22 mouse cellular contexts compared by ENCODE assay signal in the genomic region with DNA sequence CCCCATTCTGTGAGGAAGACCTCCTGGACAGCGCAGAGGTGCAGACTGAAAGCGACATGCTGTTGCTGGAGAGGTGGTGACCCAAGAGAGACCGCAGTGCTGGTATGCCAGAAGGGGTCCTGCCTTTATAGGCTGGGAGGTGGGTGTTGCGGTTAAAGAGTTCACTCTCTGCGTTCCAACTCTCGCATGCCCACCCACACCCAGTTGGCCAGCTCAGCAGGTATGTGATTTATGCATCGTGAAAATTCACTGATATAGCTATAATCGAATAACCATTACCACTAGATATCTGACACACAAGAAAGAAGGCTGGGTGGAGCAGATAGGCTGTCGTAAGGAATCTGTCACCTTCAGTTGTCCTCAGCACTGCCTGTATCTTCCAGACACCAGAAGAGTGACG. TPM values are rescaled to one million over a fixed set of nuclear protein-coding genes. Genes with fewer than 3 reads are reported as not detected.
"Had no signal": no experiment of that assay in that cellular context is flagged by ENCODE, and none has a peak within 500 bp of the region (broad histone marks: within the 10 kb centered on the region; RNA-seq: fewer than 3 reads in every experiment).

Gene Krt12, minus strand, starts transcription at position 101 of the 400 bp plus-strand sequence.

- H3K9me3 ChIP-seq: midbrain, embryonic 10.5 days; midbrain, embryonic 12.5 days; neural tube, embryonic 13.5 days; neural tube, embryonic 15.5 days; stomach, embryonic 15.5 days had no signal

- H3K9ac ChIP-seq: lung, embryonic 14.5 days; midbrain, embryonic 12.5 days; neural tube, embryonic 13.5 days; neural tube, embryonic 15.5 days; stomach, embryonic 15.5 days had no signal

- H3K27me3 ChIP-seq: neural tube, embryonic 15.5 days; stomach, embryonic 15.5 days had no signal

- H3K4me3 ChIP-seq: midbrain, embryonic 10.5 days; midbrain, embryonic 12.5 days; myocyte; neural tube, embryonic 13.5 days; neural tube, embryonic 15.5 days; stomach, embryonic 15.5 days had no signal

- H3K4me1 ChIP-seq: midbrain, embryonic 10.5 days; midbrain, embryonic 12.5 days; neural tube, embryonic 13.5 days; neural tube, embryonic 15.5 days; stomach, embryonic 15.5 days had no signal

- H3K27ac ChIP-seq: midbrain, embryonic 10.5 days; midbrain, embryonic 12.5 days; neural tube, embryonic 13.5 days; neural tube, embryonic 15.5 days; stomach, embryonic 15.5 days; stomach, postnatal 0 days had no signal

- H3K36me3 ChIP-seq: midbrain, embryonic 10.5 days; midbrain, embryonic 12.5 days; neural tube, embryonic 13.5 days; neural tube, embryonic 15.5 days; stomach, embryonic 15.5 days had no signal

- DNase-seq: lung, adult 18-20 months; lung, embryonic 14.5 days; lung, postnatal 10 days; lung, postnatal 4 days; midbrain, embryonic 14.5 days; right cerebral cortex, adult 18-20 months; right cerebral cortex, postnatal 14 days; thymus, adult 2 months; thymus, postnatal 25 days; thymus, postnatal 4 days had no signal

RNA-seq across cellular contexts. Expression of gene Krt12, which starts in this region (rescaled TPM):
- total RNA-seq: megakaryocyte, adult 5-6 weeks; megakaryocyte-erythroid progenitor cell, adult 5-6 weeks had no signal
- polyA plus RNA-seq: lung, embryonic 14.5 days; lung, embryonic 16.5 days; midbrain, embryonic 10.5 days; midbrain, embryonic 12.5 days; midbrain, embryonic 14.5 days; myocyte; neural tube, embryonic 11.5 days; testis, adult 2 months had no signal
